Mouse (Mus musculus) kidney, embryonic 15.5 days (tissue): ENCODE results near the gene Amotl1. TPM values are rescaled to one million over a fixed set of nuclear protein-coding genes. Genes with fewer than 3 reads are reported as not detected.

Source experiments
- polyA plus RNA-seq: library from polyadenylated mRNA; unstranded; fragments of >200 nt; fragmentation: Nextera tagmentation; extraction: Ambion mirVana; gene quantifications from 2 replicates; pipeline ENCODE4 v1.2.1, GENCODE M21; 2015

Gene Amotl1
- polyA plus RNA-seq, 1 experiment from 2014 or later, result 23.3 TPM

Other genes with a start within 250 kb of the Amotl1 start
- 0.24 and 0.34 TPM in 2 replicates for gene Kdm4d, start 144.6 kb downstream of the Amotl1 start, polyA plus RNA-seq
- 169 and 171 TPM in 2 replicates for gene Cwc15, start 144.4 kb downstream of the Amotl1 start, polyA plus RNA-seq
- gene Piwil4, start 95.7 kb upstream of the Amotl1 start, polyA plus RNA-seq, result 0.05 TPM in 1 of 2 replicates, not detected in the other
- 3.2 TPM in 2 replicates for gene Fut4, start 107.3 kb upstream of the Amotl1 start, polyA plus RNA-seq
- not detected in 2 replicates for gene 1700012B09Rik, start 126.0 kb upstream of the Amotl1 start, polyA plus RNA-seq
- 26.0 and 30.3 TPM in 2 replicates for gene Mre11a, start 139.6 kb upstream of the Amotl1 start, polyA plus RNA-seq
- 43.0 and 45.7 TPM in 2 replicates for gene Ankrd49, start 139.8 kb upstream of the Amotl1 start, polyA plus RNA-seq
- gene Gpr83, start 215.2 kb upstream of the Amotl1 start, polyA plus RNA-seq, result 0.59 and 0.84 TPM in 2 replicates